ENCODE assay signal across 8 mouse cellular contexts in genomic region chr11:120632559-120633519, GRCm38 (mm10). TPM values are rescaled to one million over a fixed set of nuclear protein-coding genes. Genes with fewer than 3 reads are reported as not detected.
DNase-seq lines count a peak whose midpoint lies in the region; ATAC-seq and TF ChIP-seq lines count a peak whose summit lies in the region.

No protein-coding gene starts in this region.

- peaks cover 9% of the 10 kb centered on the region for H3K36me3 ChIP-seq in hindbrain, embryonic 15.5 days
- peaks cover 23% of the 10 kb centered on the region for H3K36me3 ChIP-seq in limb, embryonic 10.5 days
- peaks cover 21% of the 10 kb centered on the region for H3K36me3 ChIP-seq in midbrain, embryonic 10.5 days

- peak; percentile 16; the same call in 1 of the 2 replicates for TF ChIP-seq CTCF in gastrocnemius, adult 2 months (IDR thresholded peaks at IDR 0.05)

- peak overlapping the region; percentile 98 for H3K27ac ChIP-seq in gastrocnemius, adult 2 months
- peak overlapping the region; percentile 87 for H3K27ac ChIP-seq in hindbrain, embryonic 15.5 days (replicated peaks)
- H3K27ac ChIP-seq in limb, embryonic 10.5 days = peak overlapping the region; percentile 96
- peak overlapping the region; percentile 95 for H3K27ac ChIP-seq in midbrain, embryonic 10.5 days (replicated peaks)

- whole genome bisulfite sequencing in hindbrain, embryonic 15.5 days = under 1% methylated on average over 108 of the region's 116 CpGs
- WGBS in limb, embryonic 10.5 days = under 1% methylated on average over 105 of the region's 116 CpGs
- under 1% methylated on average over 116 of the region's 116 CpGs for WGBS in midbrain, embryonic 10.5 days

- peak overlapping the region; percentile 87 for H3K4me2 ChIP-seq in hindbrain, embryonic 15.5 days

- peak; percentile 89 for DNase-seq in R1 (ENCODE audit: low read depth, low spot score)
- DNase-seq in cerebellum, postnatal 25 days = peak; percentile 67 to 76
- DNase-seq in gastrocnemius, adult 2 months = peak; percentile 91
- DNase-seq in limb, embryonic 10.5 days (ENCODE audit: low spot score) = peak; percentile 74
- peak; percentile 70 for DNase-seq in midbrain, embryonic 10.5 days (ENCODE audit: low spot score)
- peak; percentile 48 to 49 for DNase-seq in right cerebral cortex, postnatal 36 days (ENCODE audit: low spot score in 2 of 2)
- peak; percentile 81 for DNase-seq in yolk sac, embryonic 10.5 days (ENCODE audit: low spot score)

- H3K9me3 ChIP-seq in hindbrain, embryonic 15.5 days = no peaks in the 10 kb centered on the region
- H3K9me3 ChIP-seq in limb, embryonic 10.5 days (replicated peaks) = no peaks in the 10 kb centered on the region
- no peaks in the 10 kb centered on the region for H3K9me3 ChIP-seq in midbrain, embryonic 10.5 days (replicated peaks)

- H3K27me3 ChIP-seq in hindbrain, embryonic 15.5 days = no peaks in the 10 kb centered on the region
- H3K27me3 ChIP-seq in limb, embryonic 10.5 days (ENCODE audit: low read depth, poor library complexity, severe bottlenecking) = no peaks in the 10 kb centered on the region
- H3K27me3 ChIP-seq in midbrain, embryonic 10.5 days (ENCODE audit: low read depth, poor library complexity, severe bottlenecking) = no peaks in the 10 kb centered on the region

- intact Hi-C loops in gastrocnemius, adult 2 months (cut with DNase I) = no loop called here

- H3K4me1 ChIP-seq in hindbrain, embryonic 15.5 days (replicated peaks) = peaks cover 39% of the 10 kb centered on the region
- H3K4me1 ChIP-seq in limb, embryonic 10.5 days = peaks cover 41% of the 10 kb centered on the region
- peaks cover 54% of the 10 kb centered on the region for H3K4me1 ChIP-seq in midbrain, embryonic 10.5 days

- H3K4me3 ChIP-seq in gastrocnemius, adult 2 months = peak overlapping the region; percentile 96
- peak overlapping the region; percentile 77 for H3K4me3 ChIP-seq in hindbrain, embryonic 15.5 days
- peak overlapping the region; percentile 92 for H3K4me3 ChIP-seq in limb, embryonic 10.5 days
- peak overlapping the region; percentile 97 for H3K4me3 ChIP-seq in midbrain, embryonic 10.5 days

- ATAC-seq in hindbrain, embryonic 15.5 days (ENCODE audit: low FRiP score, low read depth) = peak; percentile 80

- peak overlapping the region; percentile 78 for H3K9ac ChIP-seq in hindbrain, embryonic 15.5 days

RNA-seq across cellular contexts. Expression of gene Mafg, which starts 0.6 kb away (rescaled TPM):
- total RNA-seq in gastrocnemius, adult 2 months (2021) = 10 to 100 TPM; 53.1 to 68.2 TPM
- polyA plus RNA-seq in hindbrain, embryonic 15.5 days (2015; fragmentation: Nextera tagmentation; extraction: Ambion mirVana) = 42.5 and 42.7 TPM in 2 replicates
- 25.9 and 28.1 TPM in 2 replicates for polyA plus RNA-seq in limb, embryonic 10.5 days (2016; fragmentation: Nextera tagmentation; extraction: Ambion mirVana)
- 19.8 and 23.0 TPM in 2 replicates for polyA plus RNA-seq in midbrain, embryonic 10.5 days (2016; fragmentation: Nextera tagmentation; extraction: Ambion mirVana)

RNA-seq across cellular contexts. Expression of gene Sirt7, which starts 7.8 kb away (rescaled TPM):
- 1 to 10 TPM; 4.1 to 4.7 TPM for total RNA-seq in gastrocnemius, adult 2 months (2021)
- polyA plus RNA-seq in hindbrain, embryonic 15.5 days (2015; fragmentation: Nextera tagmentation; extraction: Ambion mirVana) = 43.4 and 45.6 TPM in 2 replicates
- 27.2 and 28.8 TPM in 2 replicates for polyA plus RNA-seq in limb, embryonic 10.5 days (2016; fragmentation: Nextera tagmentation; extraction: Ambion mirVana)
- 34.2 and 37.4 TPM in 2 replicates for polyA plus RNA-seq in midbrain, embryonic 10.5 days (2016; fragmentation: Nextera tagmentation; extraction: Ambion mirVana)

RNA-seq across cellular contexts. Expression of gene Pycr1, which starts 10.7 kb away (rescaled TPM):
- total RNA-seq in gastrocnemius, adult 2 months (2021) = 1 to 10 TPM; 3.5 to 3.8 TPM
- 19.0 and 21.3 TPM in 2 replicates for polyA plus RNA-seq in hindbrain, embryonic 15.5 days (2015; fragmentation: Nextera tagmentation; extraction: Ambion mirVana)
- 40.6 TPM in 2 replicates for polyA plus RNA-seq in limb, embryonic 10.5 days (2016; fragmentation: Nextera tagmentation; extraction: Ambion mirVana)
- 37.6 and 43.4 TPM in 2 replicates for polyA plus RNA-seq in midbrain, embryonic 10.5 days (2016; fragmentation: Nextera tagmentation; extraction: Ambion mirVana)

RNA-seq across cellular contexts. Expression of gene Pcyt2, which starts 15.1 kb away (rescaled TPM):
- total RNA-seq in gastrocnemius, adult 2 months (2021) = 10 to 100 TPM; 30.6 to 39.2 TPM
- polyA plus RNA-seq in hindbrain, embryonic 15.5 days (2015; fragmentation: Nextera tagmentation; extraction: Ambion mirVana) = 213 and 226 TPM in 2 replicates
- 161 and 169 TPM in 2 replicates for polyA plus RNA-seq in limb, embryonic 10.5 days (2016; fragmentation: Nextera tagmentation; extraction: Ambion mirVana)
- polyA plus RNA-seq in midbrain, embryonic 10.5 days (2016; fragmentation: Nextera tagmentation; extraction: Ambion mirVana) = 140 and 151 TPM in 2 replicates

RNA-seq across cellular contexts. Expression of gene Myadml2, which starts 15.1 kb away (rescaled TPM):
- 100 to 1,000 TPM; 109 to 157 TPM for total RNA-seq in gastrocnemius, adult 2 months (2021)
- polyA plus RNA-seq in hindbrain, embryonic 15.5 days (2015; fragmentation: Nextera tagmentation; extraction: Ambion mirVana) = 0.67 and 1.0 TPM in 2 replicates
- polyA plus RNA-seq in limb, embryonic 10.5 days (2016; fragmentation: Nextera tagmentation; extraction: Ambion mirVana) = not detected in 2 replicates
- polyA plus RNA-seq in midbrain, embryonic 10.5 days (2016; fragmentation: Nextera tagmentation; extraction: Ambion mirVana) = 0.15 TPM in 1 of 2 replicates, not detected in the other

Comparison
In these comparisons a context has a peak if more than half of its experiments do, and no peak if none do; other contexts are left out.
1. Peak in every context shown above with its lines: DNase-seq, ATAC-seq, H3K4me3 ChIP-seq and H3K27ac ChIP-seq.